Mouse (Mus musculus) forebrain, postnatal 0 days (tissue): ENCODE results near the gene Vezf1. TPM values are rescaled to one million over a fixed set of nuclear protein-coding genes. Genes with fewer than 3 reads are reported as not detected.

Experiments
- ATAC-seq: fragments of 200-750 bp; cut with Nextera tagmentation; 2 replicates; pipeline ENCODE4 v1.8.0; 2017; ENCODE audit warnings: mild to moderate bottlenecking, moderate library complexity
- DNase-seq: peaks from one replicate; pipeline ENCODE4 v3.0.0-alpha.2; 2015
- H3K27ac ChIP-seq: fragments of 300-500 bp; sonication (generic); 2 replicates; pipeline ENCODE4 v1.5.1; 2014; ENCODE audit warnings: low read depth, mild to moderate bottlenecking, antibody characterized with exemption, low read length, moderate library complexity, mixed read lengths
- H3K27me3 ChIP-seq: fragments of 300-500 bp; sonication (generic); 2 replicates; pipeline ENCODE4 v1.6.1; 2014; ENCODE audit warnings: mild to moderate bottlenecking, low read length, mixed read lengths; ENCODE audit not compliant: insufficient read depth
- H3K36me3 ChIP-seq: fragments of 300-500 bp; sonication (generic); 2 replicates; pipeline ENCODE4 v1.6.1; 2014; ENCODE audit warnings: mild to moderate bottlenecking, moderate library complexity; ENCODE audit not compliant: insufficient read depth
- H3K4me1 ChIP-seq: fragments of 300-500 bp; sonication (generic); 2 replicates; pipeline ENCODE4 v1.6.1; 2014; ENCODE audit warnings: antibody characterized with exemption; ENCODE audit not compliant: insufficient read depth
- H3K4me2 ChIP-seq: fragments of 300-500 bp; sonication (generic); 2 replicates; pipeline ENCODE4 v1.6.1; 2014; ENCODE audit warnings: low read depth, mild to moderate bottlenecking, moderate library complexity
- H3K4me3 ChIP-seq: fragments of 300-500 bp; sonication (generic); 2 replicates; pipeline ENCODE4 v1.5.1; 2014; ENCODE audit warnings: low read depth, low read length, mixed read lengths
- H3K9ac ChIP-seq: fragments of 300-500 bp; sonication (generic); 2 replicates; pipeline ENCODE4 v1.6.1; 2014; ENCODE audit warnings: mild to moderate bottlenecking
- H3K9me3 ChIP-seq: fragments of 300-500 bp; sonication (generic); 2 replicates; pipeline ENCODE4 v1.6.1; 2016; ENCODE audit warnings: low read length
- CTCF ChIP-seq: sonication (generic); IDR thresholded peaks from 2 replicates; pipeline ENCODE4 v1.5.1; 2016; ENCODE audit warnings: antibody characterized with exemption, control low read depth, low read depth
- WGBS: fragments of 180-500 bp; shearing (Covaris S2); extraction: QIAGEN DNeasy Blood & Tissue Kit; methylation state at CpG from one replicate; pipeline ENCODE4 v1.1.7; 2014; 5-methylcytosine and 5-hydroxymethylcytosine counted together
- polyA plus RNA-seq: library from polyadenylated mRNA; unstranded; fragments of >200 nt; fragmentation: Nextera tagmentation; extraction: Ambion mirVana; gene quantifications from 2 replicates; pipeline ENCODE4 v1.2.1, GENCODE M21; 2015
- total RNA-seq: library from RNA; depleted of rRNA; stranded (reverse); fragments of >200 nt; gene quantifications from 2 replicates; pipeline ENCODE4 v1.2.3, GENCODE M21; 2014

Gene Vezf1
- total and polyA plus RNA-seq, 2 experiments from 2014 or later, result 34.6 to 43.7 TPM

DNA sequence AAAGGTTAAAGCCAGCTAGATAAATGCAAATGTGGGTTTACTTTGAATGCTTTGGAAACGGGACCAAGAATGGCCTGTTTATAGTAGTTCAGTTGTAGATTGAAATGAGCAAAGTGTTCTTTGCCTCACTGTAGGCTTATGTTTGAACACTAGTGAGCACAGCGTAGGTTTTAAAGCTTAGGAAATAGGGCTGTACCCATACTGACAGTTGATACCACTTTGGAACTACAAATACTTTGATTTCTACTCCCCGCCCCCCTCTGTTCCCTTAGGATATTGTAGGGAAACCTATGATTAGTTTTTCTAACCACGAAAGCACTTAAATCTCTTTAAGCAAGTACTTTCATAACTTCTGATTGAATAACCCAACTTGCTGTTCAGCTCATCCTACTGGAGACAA lies 15.4 kb upstream of the Vezf1 start:
- no peak for TF ChIP-seq CTCF
- ATAC-seq (no peak), DNase-seq (no peak)
- Histone ChIP-seq H3K27ac (no peak overlapping the region), H3K9ac (no peak overlapping the region), H3K4me3 (no peak overlapping the region), H3K27me3 (no peaks in the 10 kb centered on the region), H3K9me3 (no peaks in the 10 kb centered on the region), H3K4me1 (peaks cover 11% of the 10 kb centered on the region), H3K36me3 (peaks cover 2% of the 10 kb centered on the region; the same call in 1 of the 2 replicates), H3K4me2 (no peak overlapping the region)
- WGBS, result 70% methylated on average over 4 of the region's 4 CpGs

DNA sequence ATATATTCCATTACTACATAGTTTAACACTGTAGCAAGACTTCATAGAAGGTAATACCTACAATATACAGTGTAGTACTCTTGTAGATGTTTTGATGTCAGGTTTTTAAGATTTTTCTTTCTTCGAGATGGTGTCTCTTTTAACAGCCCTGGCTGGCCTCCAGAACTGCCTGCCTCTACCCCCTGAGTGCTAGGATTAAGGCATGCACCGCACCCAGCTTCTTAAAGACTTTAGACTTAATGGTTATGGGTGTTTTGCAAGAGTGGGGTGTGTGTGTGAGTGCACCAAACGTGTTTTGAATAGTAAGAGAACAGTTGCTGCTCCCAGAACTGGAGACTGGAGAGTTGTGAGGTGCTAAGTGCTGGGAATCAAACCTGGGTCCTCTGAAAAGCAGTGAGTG lies 14.3 kb upstream of the Vezf1 start:
- no peak overlapping the region for H3K4me3 ChIP-seq
- WGBS, result 44% methylated on average over 3 of the region's 3 CpGs
- ATAC-seq (no peak), DNase-seq (no peak)
- TF ChIP-seq CTCF, result no peak
- no peak overlapping the region for H3K27ac ChIP-seq
- H3K36me3 ChIP-seq, result peaks cover 2% of the 10 kb centered on the region; the same call in 1 of the 2 replicates
- no peak overlapping the region for H3K9ac ChIP-seq
- H3K4me2 ChIP-seq, result no peak overlapping the region
- no peaks in the 10 kb centered on the region for H3K27me3 ChIP-seq
- H3K4me1 ChIP-seq, result peaks cover 11% of the 10 kb centered on the region
- no peaks in the 10 kb centered on the region for H3K9me3 ChIP-seq

DNA sequence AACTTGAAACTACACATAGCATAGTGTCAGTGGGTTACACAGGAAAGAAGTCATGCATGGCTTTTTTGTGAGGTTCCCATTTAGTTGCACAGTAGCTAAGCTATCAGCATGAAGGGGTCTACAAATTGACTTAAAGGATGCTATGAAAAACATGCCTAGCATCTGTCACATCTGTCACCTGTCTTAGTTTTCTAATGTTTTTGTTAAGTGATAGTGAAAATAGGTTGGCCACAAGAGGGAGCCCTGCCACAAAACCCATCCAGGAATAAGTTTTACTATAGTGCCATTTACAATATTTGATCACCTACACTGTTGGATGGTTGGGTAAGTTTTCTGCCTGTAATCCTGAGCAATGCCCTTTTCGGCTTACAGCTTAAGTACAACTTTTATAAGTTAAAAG lies 13.5 kb upstream of the Vezf1 start:
- Histone ChIP-seq H3K9ac (no peak overlapping the region), H3K9me3 (no peaks in the 10 kb centered on the region), H3K36me3 (no peaks in the 10 kb centered on the region), H3K4me3 (no peak overlapping the region), H3K4me2 (no peak overlapping the region), H3K27ac (no peak overlapping the region), H3K27me3 (no peaks in the 10 kb centered on the region), H3K4me1 (peaks cover 5% of the 10 kb centered on the region; the same call in 1 of the 2 replicates)
- peak; percentile 68 for DNase-seq
- WGBS, result 70% methylated on average over 1 of the region's 1 CpGs
- peak; percentile 73 for TF ChIP-seq CTCF
- 0 out of 2 replicates have a peak, but pooled peaks have one; percentile 47 for ATAC-seq

DNA sequence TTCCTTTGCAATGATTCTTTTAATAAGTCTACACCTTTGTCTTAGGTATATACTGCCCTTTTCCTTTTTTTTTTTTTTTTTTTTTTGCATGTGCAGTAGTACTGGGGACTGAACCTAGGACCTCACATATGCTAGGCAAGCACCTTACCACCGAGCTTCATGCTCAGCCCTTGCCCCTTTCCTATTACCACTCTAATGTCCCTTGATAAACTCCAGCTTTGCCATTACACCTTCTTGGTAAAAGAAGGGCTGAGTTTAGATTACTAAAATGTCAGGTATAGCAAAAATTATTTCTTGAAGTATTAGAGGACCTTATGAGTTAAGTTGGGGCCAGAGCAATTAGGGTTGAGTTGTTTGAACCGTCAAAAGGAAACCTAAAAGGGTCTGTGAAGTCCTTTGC lies 12.3 kb upstream of the Vezf1 start:
- Histone ChIP-seq H3K36me3 (no peaks in the 10 kb centered on the region), H3K9ac (no peak overlapping the region), H3K27me3 (no peaks in the 10 kb centered on the region), H3K4me2 (no peak overlapping the region), H3K9me3 (no peaks in the 10 kb centered on the region), H3K4me1 (no peaks in the 10 kb centered on the region), H3K27ac (no peak overlapping the region), H3K4me3 (no peak overlapping the region)
- no peak for TF ChIP-seq CTCF
- DNase-seq (no peak), ATAC-seq (no peak)
- WGBS, result 80% methylated on average over 2 of the region's 2 CpGs

DNA sequence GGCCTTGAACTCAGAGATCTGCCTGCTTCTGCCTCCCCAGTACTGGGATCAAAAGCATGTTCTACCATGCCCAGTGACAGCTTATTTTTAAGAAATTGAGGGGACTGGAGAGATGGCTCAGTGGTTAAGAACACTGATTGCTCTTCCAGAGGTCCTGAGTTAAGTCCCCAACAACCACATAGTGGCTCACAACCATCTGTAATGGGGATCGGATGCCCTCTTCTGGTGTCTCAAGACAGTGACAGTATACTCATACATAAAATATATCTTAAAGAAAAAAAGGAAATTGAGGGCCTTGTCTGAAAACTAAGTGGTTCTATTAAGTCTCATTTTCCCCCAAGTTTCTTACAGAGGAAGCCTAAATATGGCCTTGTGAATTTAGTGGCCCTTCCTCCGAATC lies 10.3 kb upstream of the Vezf1 start:
- WGBS, result 75% methylated on average over 2 of the region's 2 CpGs
- no peak overlapping the region for H3K9ac ChIP-seq

DNA sequence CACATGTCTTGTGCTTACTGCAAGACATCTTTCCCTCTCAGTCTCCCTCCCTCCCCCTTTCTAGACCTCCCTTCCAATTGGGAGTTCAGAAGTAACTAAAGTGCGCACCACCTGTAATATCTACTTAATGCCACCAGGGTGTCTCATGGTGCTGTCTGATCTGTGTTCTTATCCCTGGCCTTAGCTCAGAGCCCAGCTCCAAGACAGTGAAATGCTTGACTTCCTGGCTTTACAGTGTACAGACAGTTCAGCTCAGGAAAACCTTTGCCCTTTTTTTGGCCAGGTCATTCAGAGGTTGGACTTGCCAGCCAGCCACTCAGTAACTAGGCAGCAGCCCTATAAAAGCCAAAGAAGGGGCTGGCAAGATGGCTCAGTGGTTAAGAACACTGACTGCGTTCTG lies 8.9 kb upstream of the Vezf1 start:
- TF ChIP-seq CTCF, result peak; percentile 84
- no peak overlapping the region for H3K27ac ChIP-seq
- H3K4me1 ChIP-seq, result no peaks in the 10 kb centered on the region
- ATAC-seq, result peak; percentile 87
- WGBS, result 47% methylated on average over 2 of the region's 2 CpGs
- no peaks in the 10 kb centered on the region for H3K27me3 ChIP-seq
- H3K4me3 ChIP-seq, result no peak overlapping the region
- no peak overlapping the region for H3K9ac ChIP-seq
- no peaks in the 10 kb centered on the region for H3K9me3 ChIP-seq
- H3K4me2 ChIP-seq, result no peak overlapping the region
- H3K36me3 ChIP-seq, result no peaks in the 10 kb centered on the region
- peak; percentile 65 for DNase-seq

More for the DNA sequence above, 10.3 kb upstream of the Vezf1 start:
- ATAC-seq (no peak), DNase-seq (no peak)
- TF ChIP-seq CTCF, result no peak
- no peaks in the 10 kb centered on the region for H3K9me3 ChIP-seq
- H3K27me3 ChIP-seq, result no peaks in the 10 kb centered on the region
- no peak overlapping the region for H3K27ac ChIP-seq
- H3K36me3 ChIP-seq, result no peaks in the 10 kb centered on the region
- no peak overlapping the region for H3K4me3 ChIP-seq
- no peaks in the 10 kb centered on the region for H3K4me1 ChIP-seq
- H3K4me2 ChIP-seq, result no peak overlapping the region

DNA sequence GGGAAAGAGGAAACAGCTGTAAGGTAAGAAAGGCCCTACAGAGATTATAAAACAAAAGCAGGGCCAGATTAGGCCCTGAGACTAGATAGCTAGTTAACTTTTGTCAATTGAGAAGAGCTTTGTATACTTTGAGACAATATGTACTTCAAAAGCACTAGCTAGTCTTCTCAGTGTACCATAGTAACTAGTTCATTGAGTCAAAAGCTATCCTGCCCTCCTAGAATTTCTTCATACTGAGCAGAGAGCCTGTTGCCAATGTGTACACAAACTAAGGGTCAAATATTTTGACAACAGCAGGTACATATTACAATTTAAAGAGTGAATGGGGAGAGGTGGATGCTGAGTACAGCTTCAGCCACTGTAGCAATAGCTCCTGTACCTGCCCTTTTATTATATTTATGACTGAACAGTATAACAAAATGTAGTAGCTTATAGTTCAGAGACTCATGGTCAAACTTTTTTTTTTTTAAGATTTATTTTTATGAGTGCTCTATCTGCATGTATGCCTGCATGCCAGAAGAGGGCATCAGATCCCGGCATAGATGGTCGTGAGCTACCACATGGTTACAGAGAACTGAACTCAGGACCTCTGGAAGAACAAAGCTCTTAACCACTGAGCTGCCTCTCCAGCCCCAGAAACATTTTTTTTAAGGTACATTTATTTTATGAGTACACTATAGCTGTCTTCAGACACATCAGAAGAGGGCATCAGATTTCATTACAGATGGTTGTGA lies 6.0 kb upstream of the Vezf1 start:
- Histone ChIP-seq H3K36me3 (no peaks in the 10 kb centered on the region), H3K4me1 (no peaks in the 10 kb centered on the region), H3K9me3 (no peaks in the 10 kb centered on the region), H3K4me2 (no peak overlapping the region), H3K9ac (no peak overlapping the region), H3K4me3 (no peak overlapping the region), H3K27ac (no peak overlapping the region), H3K27me3 (no peaks in the 10 kb centered on the region)
- peak; percentile 38; the same call in 1 of the 2 replicates for TF ChIP-seq CTCF
- WGBS, result 82% methylated on average over 2 of the region's 2 CpGs
- DNase-seq, result no peak
- ATAC-seq, result no peak
